Comparison of ENCODE assay signal across 8 mouse cellular contexts in the genomic region with DNA sequence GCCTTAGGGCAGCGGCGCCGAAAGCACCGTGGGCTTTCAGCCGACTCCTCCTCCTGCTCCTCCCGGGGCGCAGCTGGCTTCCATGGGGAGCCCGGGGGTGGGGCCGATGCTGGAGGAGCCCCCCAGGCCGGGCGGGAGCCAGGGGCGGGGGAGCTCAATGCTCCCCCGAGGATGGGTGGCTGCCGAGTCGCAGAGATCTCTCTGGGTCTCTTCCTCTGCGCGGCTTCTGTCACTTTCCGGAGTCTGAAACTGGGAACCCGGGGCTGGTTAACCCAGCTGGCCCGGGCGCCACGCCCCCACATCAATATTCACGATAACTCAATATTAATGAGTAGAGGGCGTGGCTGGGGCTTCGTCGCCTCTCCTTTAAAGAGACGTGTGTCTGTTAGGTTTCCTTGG. TPM values are rescaled to one million over a fixed set of nuclear protein-coding genes. Genes with fewer than 3 reads are reported as not detected.
DNase-seq lines count a peak whose midpoint lies in the region; ATAC-seq and TF ChIP-seq lines count a peak whose summit lies in the region.

A gene (minus strand): TSS at position 229 of the 399 bp plus-strand sequence.

- peak; percentile 61 to 80 for DNase-seq in adrenal gland, adult 18-20 months (ENCODE audit: low spot score in 2 of 2)
- DNase-seq in kidney, postnatal 10 days: peak; percentile 89
- DNase-seq in lung, embryonic 14.5 days: peak; percentile 93
- peak; percentile 57 for DNase-seq in ovary, postnatal 10 days (ENCODE audit: low spot score)

- peak within 1 kb of the TSS; percentile 76 for H3K27ac ChIP-seq in embryonic fibroblast, embryonic 13.5 days (ENCODE audit: insufficient read depth, low read length)
- H3K27ac ChIP-seq in heart, embryonic 16.5 days (ENCODE audit: low read length): peak within 1 kb of the TSS; percentile 58
- H3K27ac ChIP-seq in lung, embryonic 14.5 days (ENCODE audit: low read depth): peak within 1 kb of the TSS; percentile 86

- no peak for TF ChIP-seq CTCF in embryonic fibroblast, embryonic 13.5 days (IDR thresholded peaks at IDR 0.05; ENCODE audit: borderline replicate concordance, insufficient read depth, low read length)
- no peak for TF ChIP-seq CTCF in lung, embryonic 14.5 days (IDR thresholded peaks at IDR 0.05; ENCODE audit: low read depth)

- peaks cover 8% of the 10 kb centered on the region; the same call in 1 of the 2 replicates for H3K4me1 ChIP-seq in embryonic fibroblast, embryonic 13.5 days (ENCODE audit: control insufficient read depth, insufficient read depth, low read length)
- H3K4me1 ChIP-seq in heart, embryonic 16.5 days (ENCODE audit: control insufficient read depth, insufficient read depth, low read length): peaks cover 7% of the 10 kb centered on the region
- H3K4me1 ChIP-seq in lung, embryonic 14.5 days (ENCODE audit: insufficient read depth): peaks cover 21% of the 10 kb centered on the region

- ATAC-seq in CD4-positive, CD25-positive, alpha-beta regulatory T cell, adult 4 months: peak; percentile 91
- peak; percentile 43; the same call in 1 of the 2 replicates for ATAC-seq in heart, embryonic 16.5 days (replicated peaks; ENCODE audit: extremely low read depth, insufficient read depth, low FRiP score)
- ATAC-seq in lung, embryonic 14.5 days (ENCODE audit: insufficient read depth): peak; percentile 30
- ATAC-seq in erythroid progenitor cell, adult 5-6 weeks (replicated peaks; ENCODE audit: low FRiP score, poor library complexity, severe bottlenecking): no peak

- peaks cover 6% of the 10 kb centered on the region; the same call in 1 of the 2 replicates for H3K27me3 ChIP-seq in heart, embryonic 16.5 days (ENCODE audit: control insufficient read depth, insufficient read depth, low read length)
- H3K27me3 ChIP-seq in lung, embryonic 14.5 days (ENCODE audit: insufficient read depth, low read length): 0 out of 2 replicates have a peak, but pooled peaks cover 3% of the 10 kb centered on the region

- H3K9me3 ChIP-seq in heart, embryonic 16.5 days (replicated peaks; ENCODE audit: control insufficient read depth, low read length): no peaks in the 10 kb centered on the region
- H3K9me3 ChIP-seq in lung, embryonic 14.5 days (ENCODE audit: low read depth, low read length): no peaks in the 10 kb centered on the region

- WGBS in heart, embryonic 16.5 days: under 1% methylated on average over 25 of the region's 27 CpGs
- WGBS in lung, embryonic 14.5 days: under 1% methylated on average over 25 of the region's 27 CpGs

- peak; percentile 77 for TF ChIP-seq POLR2A in embryonic fibroblast, embryonic 13.5 days (IDR thresholded peaks at IDR 0.05; ENCODE audit: low read depth, low read length)

- peak within 1 kb of the TSS; percentile 94 for H3K4me3 ChIP-seq in embryonic fibroblast, embryonic 13.5 days (ENCODE audit: insufficient read depth, low read length)
- H3K4me3 ChIP-seq in heart, embryonic 16.5 days (ENCODE audit: low read length): peak within 1 kb of the TSS; percentile 68
- peak within 1 kb of the TSS; percentile 77 for H3K4me3 ChIP-seq in lung, embryonic 14.5 days (ENCODE audit: low read depth, low read length)

- peak within 1 kb of the TSS; percentile 72 for H3K9ac ChIP-seq in heart, embryonic 16.5 days (ENCODE audit: low read length)
- H3K9ac ChIP-seq in lung, embryonic 14.5 days: peak within 1 kb of the TSS; percentile 65

- H3K4me2 ChIP-seq in heart, embryonic 16.5 days (ENCODE audit: low read depth, low read length): peak within 1 kb of the TSS; percentile 93
- peak within 1 kb of the TSS; percentile 93 for H3K4me2 ChIP-seq in lung, embryonic 14.5 days

- no peaks in the 10 kb centered on the region for H3K36me3 ChIP-seq in heart, embryonic 16.5 days (ENCODE audit: control insufficient read depth, insufficient read depth)
- no peaks in the 10 kb centered on the region for H3K36me3 ChIP-seq in lung, embryonic 14.5 days (ENCODE audit: insufficient read depth)

RNA-seq across cellular contexts. Expression of the gene that starts here (rescaled TPM):
- polyA plus RNA-seq in CD4-positive, CD25-positive, alpha-beta regulatory T cell, adult 4 months (2017; shearing (Covaris generic)): 1 to 10 TPM in 1 of 2 experiments, under 1 TPM in 1; 0.77 to 1.2 TPM
- total RNA-seq in adrenal gland, adult 18-20 months (2021): 10 to 100 TPM; 10.5 to 36.6 TPM
- 101 and 119 TPM in 2 replicates for polyA plus RNA-seq in embryonic fibroblast, embryonic 13.5 days (2011; ENCODE audit: insufficient read length, low read depth, missing spikeins)
- 7.2 and 8.4 TPM in 2 replicates for polyA plus RNA-seq in heart, embryonic 16.5 days (2015; fragmentation: Nextera tagmentation; extraction: Ambion mirVana)
- polyA plus RNA-seq in lung, embryonic 14.5 days (2014; fragmentation: Nextera tagmentation; extraction: Ambion mirVana): 18.6 and 19.3 TPM in 2 replicates
- total RNA-seq in erythroid progenitor cell, adult 5-6 weeks (2015; ENCODE audit: low replicate concordance): 1.4 TPM in 1 of 2 replicates, not detected in the other
- 0.08 and 0.51 TPM in 2 replicates for total RNA-seq in erythroid progenitor cell, adult 5-6 weeks (2017; ENCODE audit: low replicate concordance)

Comparison
In these comparisons a context has a peak if more than half of its experiments do, and no peak if none do; other contexts are left out.
1. RNA of the gene that starts here (total RNA-seq): 10.5 to 36.6 TPM in adrenal gland, adult 18-20 months; 0.08 to 1.4 TPM in erythroid progenitor cell, adult 5-6 weeks; every median in the first group is over 4 times any median in the second.
2. Peak in every context shown above with its lines, with median percentiles within 50 percentile points of each other: DNase-seq, H3K27ac ChIP-seq and H3K4me3 ChIP-seq.